Mouse (Mus musculus): Measurements from ENCODE around the gene Myl7.
"Not testable (repeated sequence)": the region's sequence is repeated elsewhere in the genome, so short reads cannot be mapped to it uniquely, and the experiment has no call there.

Gene Myl7

DNA sequence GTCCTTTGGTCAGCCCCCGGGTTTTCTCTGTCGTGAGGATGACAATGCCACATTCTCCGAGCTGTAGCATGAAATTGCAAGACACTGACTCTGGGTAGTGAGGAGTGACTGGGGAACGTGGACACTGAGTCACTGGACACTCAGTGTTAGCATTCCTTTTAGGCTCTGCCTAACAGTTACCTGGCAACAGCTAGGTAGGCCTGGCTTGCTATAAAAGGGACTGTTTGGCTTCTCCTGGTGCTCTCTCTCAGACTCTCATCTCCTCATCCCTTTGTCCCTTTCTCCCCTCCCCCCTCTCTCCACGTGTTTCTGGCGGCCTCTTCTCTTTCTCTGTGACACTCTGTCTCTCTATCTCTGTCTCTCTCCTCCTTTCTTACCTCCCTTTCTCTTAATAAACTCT is 3.8 kb upstream of the Myl7 start:
- no peak for DNase-seq

DNA sequence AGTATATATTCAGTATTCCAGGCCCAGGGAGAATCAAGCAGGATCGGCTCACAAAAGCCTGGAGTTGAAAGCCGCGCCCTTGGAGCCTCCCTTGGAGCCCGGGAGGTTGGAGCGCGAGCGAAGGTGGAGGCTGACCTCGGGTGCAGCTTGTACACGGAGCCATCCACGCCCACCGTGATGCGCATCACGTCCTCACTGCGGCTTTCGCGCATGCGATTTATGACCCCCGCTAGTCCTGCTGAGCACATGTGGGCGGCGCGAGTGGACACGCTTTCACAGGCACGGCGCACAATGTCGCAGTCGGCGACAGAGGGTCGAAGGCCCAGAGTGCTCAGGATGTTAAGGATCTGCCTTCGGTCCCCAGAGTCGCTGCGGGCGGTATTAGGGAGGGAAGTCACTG is 3.4 kb upstream of the Myl7 start:
- DNase-seq, result peak; percentile 41 to 57

DNA sequence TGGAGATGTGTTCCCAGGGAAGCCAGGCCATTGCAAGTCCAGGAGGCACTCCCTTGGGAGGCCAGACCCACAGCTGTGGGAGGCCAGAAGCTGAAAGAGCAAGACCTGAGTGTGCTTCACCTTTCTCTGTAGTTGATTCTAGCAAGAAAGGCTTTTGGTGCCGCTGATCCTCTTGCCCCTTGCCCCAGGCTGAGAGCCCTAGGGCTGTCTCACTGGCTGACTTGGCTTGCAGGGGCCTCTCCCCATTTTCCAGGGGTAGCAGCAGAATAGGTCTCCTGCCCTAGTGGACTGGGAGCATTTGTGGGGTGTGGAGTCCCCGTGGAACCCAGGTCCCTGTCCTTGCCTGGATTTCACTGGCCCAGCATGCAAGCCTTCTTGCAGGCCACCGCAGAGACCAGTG is 2.7 kb upstream of the Myl7 start:
- no peak for DNase-seq

DNA sequence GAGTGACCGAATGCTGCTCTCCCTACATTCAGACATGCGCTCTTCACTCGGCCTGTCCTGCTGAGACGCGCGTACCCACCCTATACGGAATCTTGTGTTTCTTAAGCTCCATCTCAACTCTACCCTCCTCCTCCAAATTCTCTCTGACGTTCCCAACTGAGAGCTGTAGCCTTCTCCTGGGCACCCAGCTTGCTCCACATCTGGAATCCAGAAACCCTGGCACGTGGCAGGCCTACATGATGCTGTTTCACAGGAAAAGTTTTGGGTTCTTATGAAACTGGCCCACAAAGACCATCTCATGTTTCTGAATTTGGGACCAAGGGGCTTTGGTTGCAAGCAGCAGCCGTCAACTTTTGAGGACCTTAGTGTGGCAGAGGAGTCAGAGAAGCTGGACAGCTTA is 704 bp upstream of the Myl7 start:
- no peak for DNase-seq

DNA sequence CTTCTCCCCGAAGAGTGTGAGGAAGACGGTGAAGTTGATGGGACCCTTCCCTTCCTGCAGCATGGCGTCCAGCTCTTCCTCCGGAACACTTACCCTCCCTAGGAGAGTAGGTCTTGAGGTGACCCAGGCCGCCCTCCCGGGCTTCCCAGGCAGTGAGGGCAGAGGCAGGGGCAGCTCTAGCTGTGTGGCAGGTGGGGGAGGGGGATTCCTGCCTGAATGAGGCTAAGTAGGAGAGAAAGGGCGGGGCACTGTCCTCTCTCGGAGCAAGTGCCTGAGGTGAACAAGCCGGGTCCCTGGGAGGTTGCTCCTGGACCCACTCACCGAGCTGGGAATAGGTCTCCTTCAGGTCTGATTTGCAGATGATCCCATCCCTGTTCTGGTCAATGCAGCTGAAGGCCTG is 743 bp downstream of the Myl7 start:
- DNase-seq, result no peak

DNA sequence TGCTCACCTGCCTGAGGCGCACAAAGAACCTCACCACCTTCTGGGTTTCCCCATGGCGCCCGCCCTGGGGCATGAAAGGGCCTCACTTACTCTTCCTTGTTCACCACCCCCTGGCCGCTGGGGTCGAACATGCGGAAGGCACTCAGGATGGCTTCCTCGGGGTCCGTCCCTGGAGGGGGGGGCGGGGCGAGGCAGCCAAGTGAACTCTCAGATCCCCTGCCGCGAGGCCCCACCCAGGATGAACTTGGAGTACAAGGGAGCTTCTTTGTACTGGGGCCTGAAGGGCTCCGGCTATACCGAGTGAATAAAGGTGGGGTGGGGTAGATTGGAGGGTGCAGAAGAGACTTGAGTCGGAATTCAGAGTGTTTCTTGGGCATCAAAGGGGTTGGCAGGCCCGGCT is 1.4 kb downstream of the Myl7 start:
- DNase-seq, result no peak

DNA sequence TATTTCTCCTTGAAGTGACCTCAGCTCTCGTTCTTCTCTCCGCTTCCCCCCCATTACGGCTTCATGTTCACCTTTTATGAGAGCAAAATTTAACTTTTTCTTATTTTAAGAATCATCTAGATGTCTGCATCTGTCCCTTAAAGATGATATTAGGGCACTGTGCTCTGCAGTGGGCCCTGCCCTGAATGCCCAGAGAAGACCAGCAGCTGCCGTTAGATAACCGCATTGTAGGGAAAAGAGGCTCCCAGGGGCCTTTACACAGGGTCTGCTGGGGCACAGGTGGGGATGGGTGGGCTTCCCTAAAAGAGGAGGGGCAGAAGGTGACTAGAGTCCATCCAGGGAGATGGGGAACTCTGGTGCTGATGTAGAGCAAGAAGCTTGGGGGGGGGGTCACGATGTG is 4.8 kb downstream of the Myl7 start:
- DNase-seq, result no peak

DNA sequence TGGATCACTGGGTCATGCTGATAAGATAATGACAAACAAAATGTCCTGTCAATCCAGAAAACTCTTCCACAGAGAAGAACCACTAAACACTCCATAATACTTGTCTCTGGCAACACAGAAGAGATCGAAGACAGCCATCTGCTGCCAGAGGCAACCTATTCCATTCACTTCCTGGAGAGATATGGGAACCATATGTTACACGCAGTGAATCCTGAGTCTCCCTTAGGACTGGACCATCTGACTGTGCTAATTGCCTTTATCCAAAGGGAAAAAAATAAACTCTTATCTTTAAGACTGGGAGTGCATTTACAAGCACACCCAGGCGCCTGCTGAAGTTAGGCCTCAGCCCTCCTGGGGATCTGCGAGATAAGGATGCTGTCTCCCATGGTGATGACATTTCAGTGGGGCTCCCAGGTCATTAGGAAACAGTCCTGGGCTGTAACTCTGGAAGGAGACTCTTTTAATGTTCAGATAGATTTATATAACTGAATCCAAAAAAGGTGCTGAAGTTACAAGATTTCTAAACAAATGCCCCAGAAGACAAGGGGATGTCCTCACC is 5.7 kb downstream of the Myl7 start:
- DNase-seq, result no peak

DNA sequence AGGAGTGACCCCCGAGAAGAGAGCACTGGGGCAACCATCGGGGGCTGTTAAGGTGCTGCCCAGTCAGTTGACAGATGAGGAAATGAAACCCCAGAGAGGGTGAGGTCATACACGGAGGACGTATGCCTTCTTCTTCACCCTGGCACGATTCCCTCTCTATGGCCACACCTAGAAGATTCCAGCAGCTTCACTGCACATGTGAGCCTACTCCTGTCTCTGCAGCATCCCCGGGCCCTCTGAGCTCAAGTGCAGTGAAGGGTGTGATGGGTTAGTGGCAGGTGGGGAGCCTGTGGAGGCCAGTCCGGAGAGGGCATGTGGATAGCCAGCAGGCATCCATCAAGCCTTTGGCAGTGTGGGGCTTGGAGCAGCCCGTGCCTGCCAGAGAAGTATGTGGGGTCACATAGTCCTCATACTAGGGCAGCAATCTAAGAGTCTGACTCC is 6.4 kb downstream of the Myl7 start:
- peak; percentile 58 to 59 for DNase-seq

DNA sequence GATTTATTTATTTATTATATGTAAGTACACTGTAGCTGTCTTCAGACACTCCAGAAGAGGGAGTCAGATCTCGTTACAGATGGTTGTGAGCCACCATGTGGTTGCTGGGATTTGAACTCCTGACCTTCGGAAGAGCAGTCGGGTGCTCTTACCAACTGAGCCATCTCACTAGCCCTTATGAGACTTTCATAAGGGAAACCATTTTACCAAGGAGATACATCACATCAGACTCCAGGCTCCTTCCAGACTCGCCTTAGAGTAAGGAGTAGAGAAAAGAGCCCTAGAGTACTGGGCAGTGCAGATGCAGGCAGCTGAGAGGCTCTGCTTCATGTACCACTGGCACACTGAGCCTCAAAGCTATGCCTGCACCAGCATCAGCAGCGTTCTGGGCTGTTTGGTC is 10.0 kb downstream of the Myl7 start:
- DNase-seq, result not testable (repeated sequence)

DNA sequence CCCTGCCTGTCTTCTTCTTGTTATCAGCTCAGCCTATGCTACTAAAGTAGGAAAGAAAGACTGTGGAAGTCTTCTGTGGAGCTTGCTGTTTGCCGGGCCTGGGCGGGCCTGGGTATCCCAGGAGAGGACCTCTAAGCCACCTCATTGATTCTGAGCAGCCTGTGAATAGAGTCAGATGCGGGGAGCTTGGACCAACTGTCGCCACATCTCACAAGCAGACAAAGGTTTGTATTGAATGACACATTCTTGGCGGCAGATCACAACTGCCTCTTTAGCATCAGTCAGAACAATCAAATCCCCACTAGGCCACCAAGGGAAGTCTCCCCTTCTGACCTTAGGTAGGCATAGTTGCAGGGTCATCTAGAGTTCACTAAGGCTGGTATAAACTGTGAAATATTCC is 11.3 kb downstream of the Myl7 start:
- DNase-seq, result no peak

DNA sequence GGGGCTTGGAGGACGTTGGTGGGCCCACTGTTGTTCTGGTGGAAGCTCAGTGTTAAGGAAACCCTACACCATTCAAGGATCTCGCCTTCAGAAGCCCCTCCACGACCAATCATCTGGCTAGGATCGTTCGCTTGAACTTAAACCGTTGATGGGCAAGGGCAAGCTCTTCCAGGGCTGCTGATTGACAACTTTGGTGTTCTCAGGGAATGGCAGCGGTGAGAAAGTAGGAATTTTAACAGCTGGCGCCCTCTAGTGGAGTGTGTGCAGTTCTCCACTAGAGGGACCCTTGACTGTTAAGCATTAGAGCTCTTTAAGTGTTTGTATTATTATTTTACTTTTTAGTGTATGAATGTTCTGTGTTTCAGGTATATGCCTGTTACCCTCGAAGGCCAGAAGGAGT is 12.4 kb downstream of the Myl7 start:
- peak; percentile 57 to 70 for DNase-seq

DNA sequence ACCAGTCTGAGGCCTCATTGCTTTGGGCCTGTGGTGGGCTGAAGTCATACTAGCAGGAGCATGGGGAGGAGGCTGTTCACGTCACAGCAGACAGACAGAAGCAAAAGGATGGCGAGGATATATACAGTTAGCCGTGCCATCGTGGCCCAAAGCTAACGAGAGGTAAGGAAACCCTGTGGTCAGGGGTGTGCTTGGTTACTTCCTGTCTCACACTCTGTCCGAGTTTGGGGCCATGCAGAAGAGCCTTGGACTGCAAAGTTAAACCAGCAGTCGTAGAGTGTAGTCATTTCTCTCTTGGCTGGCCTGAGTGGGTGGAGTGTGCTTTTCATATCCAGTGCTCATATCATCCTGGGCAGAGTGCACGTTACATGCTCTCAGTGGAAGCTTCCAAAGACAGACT is 16.1 kb downstream of the Myl7 start:
- DNase-seq, result no peak

DNA sequence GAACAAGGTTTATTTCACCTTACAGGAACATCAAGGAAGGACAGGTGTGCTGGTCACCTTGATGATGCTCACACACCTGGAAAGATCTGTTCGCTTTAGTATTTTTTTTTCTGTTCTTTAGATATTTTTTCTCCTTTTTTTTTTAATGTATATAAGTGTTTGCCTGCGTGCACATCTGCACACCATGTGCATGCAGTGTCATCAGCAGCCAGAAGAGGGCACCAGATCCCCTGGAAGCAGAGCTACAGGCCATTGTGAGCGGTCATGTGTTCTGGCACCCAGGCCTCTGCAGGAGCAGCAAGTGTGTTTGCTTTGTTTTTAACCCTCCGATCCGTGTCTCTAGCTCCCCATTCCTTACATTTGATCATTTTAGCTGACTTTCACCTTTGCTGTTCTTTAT is 18.7 kb downstream of the Myl7 start:
- DNase-seq, result peak; percentile 73 to 74

DNA sequence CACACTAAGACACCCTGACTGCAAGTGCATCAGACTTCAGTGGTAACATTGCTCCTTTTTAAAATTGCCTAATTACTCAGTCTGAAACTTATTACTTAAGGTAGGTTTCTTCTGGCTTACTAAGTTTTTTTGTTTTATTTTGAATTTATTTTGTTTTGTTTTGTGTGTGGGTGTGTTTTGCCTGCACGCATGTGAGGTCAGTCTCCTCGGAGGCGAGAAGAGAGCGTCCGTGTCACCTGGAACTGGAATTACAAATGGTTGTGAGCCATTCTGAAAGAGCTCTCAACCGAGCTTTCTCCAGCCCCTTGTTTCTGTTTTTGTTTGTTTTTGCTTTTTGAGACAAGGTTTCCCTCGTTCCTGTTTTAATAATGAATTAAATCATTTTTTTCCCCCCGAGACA is 19.9 kb downstream of the Myl7 start:
- no peak for DNase-seq

DNA sequence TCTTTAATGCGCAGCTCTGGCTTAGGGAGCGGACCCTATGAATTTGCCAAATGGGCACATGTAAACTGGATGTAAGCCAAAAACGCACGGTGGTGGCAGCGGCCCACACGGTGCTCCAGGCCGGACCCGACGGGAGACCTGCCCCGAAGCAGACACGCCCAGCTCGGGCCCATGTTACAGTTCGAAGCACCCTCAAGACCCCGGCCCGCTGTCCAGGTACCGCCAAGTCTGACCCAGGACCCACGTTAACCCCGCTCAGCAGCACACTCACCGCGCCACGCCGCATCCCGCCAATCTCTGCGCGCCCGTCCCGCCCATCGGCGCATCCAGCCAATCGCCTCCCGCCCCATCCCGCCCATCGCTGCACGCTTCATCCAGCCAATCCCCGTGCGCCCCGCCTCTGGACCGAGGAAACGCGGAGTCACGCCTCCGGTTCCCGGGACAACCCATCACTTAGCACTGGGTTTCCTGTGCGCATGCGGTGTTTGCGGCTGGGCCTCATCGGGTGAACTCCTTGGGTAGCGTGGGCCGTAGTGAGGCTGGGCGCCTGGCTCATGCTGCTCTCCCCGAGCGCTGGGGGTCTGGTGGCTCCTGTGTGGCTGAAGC is 20.6 kb downstream of the Myl7 start, which contains the start of gene Pold2:
Pold2 (minus strand) TSS at position 372 of the 606 bp plus-strand sequence.
- peak; percentile 96 to 97 for DNase-seq

DNA sequence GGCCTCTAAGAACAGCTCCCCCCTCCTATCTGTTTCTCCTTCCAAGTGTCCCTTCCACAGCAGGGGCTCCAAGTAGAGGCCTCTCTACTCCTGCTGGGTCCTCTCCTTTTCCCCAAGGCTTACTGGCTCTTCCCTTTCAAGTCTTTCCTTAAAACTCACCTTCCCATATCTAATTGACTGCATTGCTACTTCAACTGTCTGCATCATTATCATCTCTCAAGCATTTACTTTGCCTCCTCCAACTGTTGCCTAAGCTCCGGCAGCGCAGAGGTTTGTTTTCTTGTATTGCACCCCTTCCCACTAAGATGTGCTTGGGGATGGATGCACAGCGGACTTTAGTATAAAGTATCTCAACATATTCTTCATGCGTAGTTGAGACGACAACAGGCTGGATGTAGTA is 21.2 kb downstream of the Myl7 start:
- no peak for DNase-seq

DNA sequence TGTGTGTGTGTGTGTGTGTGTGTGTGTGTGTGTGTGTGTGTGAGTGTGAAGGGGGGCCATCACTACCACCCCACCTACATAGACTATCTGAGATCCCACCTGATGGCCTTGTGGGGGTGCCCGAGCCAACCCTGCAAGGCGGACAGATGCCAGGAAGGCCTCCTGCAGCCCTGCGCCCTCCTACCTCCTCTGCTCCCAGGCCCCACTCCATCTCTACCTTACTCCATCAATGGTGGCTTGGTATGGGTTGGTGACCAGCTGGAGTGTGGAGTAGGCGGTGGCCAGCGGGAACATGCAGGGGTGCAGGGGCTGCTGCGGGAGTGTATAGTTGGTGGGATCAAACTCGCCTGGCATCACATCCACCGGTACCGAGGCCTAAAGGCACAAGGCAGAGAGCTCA is 25.4 kb downstream of the Myl7 start:
- no peak for DNase-seq

DNA sequence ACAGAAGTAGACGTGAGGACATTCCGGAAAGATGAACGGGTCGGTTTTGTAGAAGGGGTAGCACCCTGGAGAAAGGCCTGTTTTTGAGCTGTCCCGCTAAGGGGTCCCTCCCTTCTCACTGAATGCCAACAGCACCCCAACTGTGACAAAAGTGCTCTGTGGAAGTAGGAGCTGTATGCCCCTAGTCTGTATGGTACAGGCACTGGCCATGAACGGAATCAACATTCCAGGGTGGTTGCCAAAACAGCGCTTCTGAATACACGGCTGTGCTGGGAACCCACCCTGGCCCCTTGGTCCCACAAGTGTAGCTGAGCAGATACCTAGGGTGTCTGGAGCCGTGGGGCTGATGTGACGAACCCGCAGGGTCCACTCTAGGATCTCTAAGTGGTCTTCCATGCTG is 25.9 kb downstream of the Myl7 start:
- no peak for DNase-seq

DNA sequence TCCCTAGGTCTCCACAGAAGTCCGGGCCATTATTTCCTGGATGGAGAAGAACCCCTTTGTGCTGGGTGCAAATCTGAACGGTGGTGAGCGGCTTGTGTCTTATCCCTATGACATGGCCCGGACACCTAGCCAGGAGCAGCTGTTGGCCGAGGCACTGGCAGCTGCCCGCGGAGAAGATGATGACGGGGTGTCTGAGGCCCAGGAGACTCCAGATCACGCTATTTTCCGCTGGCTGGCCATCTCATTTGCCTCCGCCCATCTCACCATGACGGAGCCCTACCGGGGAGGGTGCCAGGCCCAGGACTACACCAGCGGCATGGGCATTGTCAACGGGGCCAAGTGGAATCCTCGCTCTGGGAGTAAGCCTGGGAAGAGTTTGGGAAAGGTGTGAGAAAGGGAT is 28.5 kb downstream of the Myl7 start:
- DNase-seq, result no peak

DNA sequence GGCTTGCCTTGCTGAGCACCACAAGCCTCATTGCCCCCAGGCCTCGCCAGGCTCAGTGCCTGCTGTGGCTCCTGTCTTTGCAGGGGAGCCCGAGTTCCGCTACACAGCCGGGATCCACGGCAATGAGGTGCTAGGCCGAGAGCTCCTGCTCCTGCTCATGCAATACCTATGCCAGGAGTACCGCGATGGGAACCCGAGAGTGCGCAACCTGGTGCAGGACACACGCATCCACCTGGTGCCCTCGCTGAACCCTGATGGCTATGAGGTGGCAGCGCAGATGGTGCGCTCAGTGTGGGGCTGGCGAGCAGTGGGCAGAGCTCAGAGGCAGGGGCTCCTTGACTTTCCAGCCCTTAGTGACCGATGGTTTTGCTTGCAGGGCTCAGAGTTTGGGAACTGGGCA is 29.3 kb downstream of the Myl7 start:
- peak; percentile 38 to 45 for DNase-seq

DNA sequence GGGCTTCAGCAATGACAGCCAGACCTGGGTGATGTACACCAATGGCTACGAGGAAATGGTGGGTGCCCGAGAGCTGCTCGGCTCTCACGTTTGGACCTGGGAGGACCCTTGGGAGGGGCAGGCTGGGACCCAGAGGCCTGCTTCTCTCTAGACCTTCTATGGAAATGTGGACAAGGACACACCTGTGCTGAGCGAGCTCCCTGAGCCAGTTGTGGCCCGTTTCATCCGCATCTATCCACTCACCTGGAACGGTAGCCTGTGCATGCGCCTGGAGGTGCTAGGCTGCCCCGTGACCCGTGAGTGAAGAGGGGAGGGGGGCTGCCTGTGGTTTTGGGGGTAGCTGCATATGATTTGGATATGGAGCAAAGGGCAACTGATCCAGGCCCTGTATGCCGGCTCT is 30.3 kb downstream of the Myl7 start:
- no peak for DNase-seq

DNA sequence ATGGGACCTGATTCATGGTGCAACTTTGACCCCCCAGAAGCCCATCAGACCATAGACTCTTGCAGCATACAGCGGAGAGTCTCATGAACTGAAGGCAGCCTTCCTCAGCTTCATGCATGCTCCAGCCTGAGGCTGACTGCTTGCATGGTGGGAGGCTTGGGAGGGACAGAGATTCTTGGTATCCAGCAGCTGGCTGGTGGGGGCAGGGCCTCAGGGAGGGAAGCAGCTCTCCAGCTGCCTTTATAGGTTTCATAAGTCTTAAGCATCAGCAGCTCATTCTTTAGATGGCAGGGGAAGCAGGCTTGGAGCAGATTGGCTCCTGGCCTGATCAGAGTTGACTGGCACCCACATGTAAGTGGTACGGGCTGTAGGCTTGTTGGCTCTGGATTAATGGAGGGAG is 31.4 kb downstream of the Myl7 start:
- DNase-seq, result no peak

DNA sequence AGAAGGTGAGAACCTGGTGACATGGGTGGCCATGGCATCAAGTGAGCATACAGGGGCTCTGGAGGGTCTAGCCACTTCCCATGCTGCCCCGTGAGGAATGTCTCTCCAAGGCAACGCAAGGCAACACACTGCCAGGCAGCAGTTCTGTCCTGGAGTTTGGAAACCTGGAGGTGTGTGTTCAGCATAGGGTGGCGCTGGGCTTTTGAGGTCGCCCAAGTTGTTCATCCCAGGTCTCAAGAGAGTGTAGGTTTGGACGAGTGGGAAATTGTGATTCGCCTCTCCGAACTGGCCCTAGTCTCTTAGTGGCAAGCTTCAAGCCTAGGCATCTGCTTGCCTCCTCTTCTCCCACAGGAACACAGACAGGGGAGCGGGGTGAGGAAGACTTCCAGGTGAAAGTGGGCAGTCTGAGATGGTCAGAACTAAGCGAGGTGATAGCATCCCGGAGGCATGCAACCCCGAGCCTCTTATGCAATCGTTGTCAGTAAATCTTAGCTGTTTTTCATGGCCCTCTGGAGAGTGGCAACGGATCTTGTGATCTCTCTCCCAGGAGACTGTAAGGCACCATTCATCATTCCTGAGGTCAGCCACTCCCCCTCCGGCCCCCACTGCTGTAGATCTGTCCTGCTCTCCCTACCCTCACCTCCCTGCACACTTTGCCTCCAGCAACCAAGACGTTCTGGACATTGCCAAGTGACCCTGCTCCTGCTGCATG is 36.0 kb downstream of the Myl7 start:
- no peak for DNase-seq

Data from cerebellum, postnatal 36 days (tissue).